Mouse (Mus musculus) lung, embryonic 15.5 days (tissue): ENCODE measurements around the gene C1galt1. TPM values are rescaled to one million over a fixed set of nuclear protein-coding genes. Genes with fewer than 3 reads are reported as not detected.

Experiments used
- ATAC-seq: fragments of 200-750 bp; cut with Nextera tagmentation; 2 replicates; pipeline ENCODE4 v1.8.0; 2017; ENCODE audit warnings: moderate number of reproducible peaks, borderline replicate concordance; ENCODE audit not compliant: low FRiP score, low TSS enrichment; ENCODE audit errors: extremely low read depth
- H3K27ac ChIP-seq: fragments of 300-500 bp; sonication (generic); 2 replicates; pipeline ENCODE4 v1.5.1; 2015; ENCODE audit warnings: moderate library complexity, mild to moderate bottlenecking, inconsistent platforms
- H3K27me3 ChIP-seq: fragments of 300-500 bp; sonication (generic); 2 replicates; pipeline ENCODE4 v1.6.1; 2015; ENCODE audit warnings: inconsistent platforms
- H3K36me3 ChIP-seq: fragments of 300-500 bp; sonication (generic); 2 replicates; pipeline ENCODE4 v1.6.1; 2015; ENCODE audit warnings: inconsistent platforms
- H3K4me1 ChIP-seq: fragments of 300-500 bp; sonication (generic); 2 replicates; pipeline ENCODE4 v1.6.1; 2015; ENCODE audit warnings: inconsistent platforms
- H3K4me2 ChIP-seq: fragments of 300-500 bp; sonication (generic); 2 replicates; pipeline ENCODE4 v1.6.1; 2015; ENCODE audit warnings: inconsistent platforms, mild to moderate bottlenecking, moderate library complexity
- H3K4me3 ChIP-seq: fragments of 300-500 bp; sonication (generic); 2 replicates; pipeline ENCODE4 v1.5.1; 2015; ENCODE audit warnings: mild to moderate bottlenecking, inconsistent platforms
- H3K9ac ChIP-seq: fragments of 300-500 bp; sonication (generic); 2 replicates; pipeline ENCODE4 v1.6.1; 2015; ENCODE audit warnings: inconsistent platforms
- H3K9me3 ChIP-seq: fragments of 300-500 bp; sonication (generic); 2 replicates; pipeline ENCODE4 v1.6.1; 2016; ENCODE audit warnings: inconsistent platforms
- WGBS: fragments of 180-500 bp; shearing (Covaris S2); methylation state at CpG from one replicate; pipeline ENCODE4 v1.1.7; 2015; 5-methylcytosine and 5-hydroxymethylcytosine counted together
- polyA plus RNA-seq: library from polyadenylated mRNA; unstranded; fragments of >200 nt; fragmentation: Nextera tagmentation; extraction: Ambion mirVana; gene quantifications from 2 replicates; pipeline ENCODE4 v1.2.1, GENCODE M21; 2015

C1galt1 gene
- polyA plus RNA-seq, 1 experiment from 2014 or later, result 3.3 TPM

- Histone ChIP-seq H3K9me3 (no peaks in the 10 kb centered on the region), H3K27me3 (no peaks in the 10 kb centered on the region), H3K27ac (no peak overlapping the region), H3K4me1 (peaks cover 20% of the 10 kb centered on the region), H3K4me3 (no peak overlapping the region), H3K9ac (no peak overlapping the region), H3K36me3 (no peaks in the 10 kb centered on the region), H3K4me2 (peak overlapping the region; percentile 25; the same call in 1 of the 2 replicates)
- no peak for ATAC-seq
- 68% methylated on average over 8 of the region's 8 CpGs for WGBS
These were observed 2.2 kb downstream of the C1galt1 start for GRCm38 (mm10) chr6:7846726-7847439.

- H3K9ac ChIP-seq, result no peak overlapping the region
- H3K36me3 ChIP-seq, result no peaks in the 10 kb centered on the region
- H3K27ac ChIP-seq, result no peak overlapping the region
These were observed 3.4 kb downstream of the C1galt1 start for GRCm38 (mm10) chr6:7847890-7848508.

GRCm38 (mm10) chr6:7848714-7849113 is 4.1 kb downstream of the C1galt1 start:
- 78% methylated on average over 9 of the region's 9 CpGs for WGBS
- ATAC-seq, result no peak
- no peak overlapping the region for H3K27ac ChIP-seq
- H3K27me3 ChIP-seq, result no peaks in the 10 kb centered on the region
- no peak overlapping the region for H3K4me2 ChIP-seq
- H3K4me3 ChIP-seq, result no peak overlapping the region
- no peaks in the 10 kb centered on the region for H3K9me3 ChIP-seq
- no peaks in the 10 kb centered on the region for H3K36me3 ChIP-seq
- H3K4me1 ChIP-seq, result peaks cover 20% of the 10 kb centered on the region
- no peak overlapping the region for H3K9ac ChIP-seq

More at GRCm38 (mm10) chr6:7847890-7848508, 3.4 kb downstream of the C1galt1 start:
- 61% methylated on average over 6 of the region's 6 CpGs for WGBS
- Histone ChIP-seq H3K4me2 (no peak overlapping the region), H3K4me3 (no peak overlapping the region), H3K27me3 (no peaks in the 10 kb centered on the region), H3K4me1 (peaks cover 20% of the 10 kb centered on the region), H3K9me3 (no peaks in the 10 kb centered on the region)
- ATAC-seq, result no peak

- no peak overlapping the region for H3K9ac ChIP-seq
- ATAC-seq, result no peak
- H3K36me3 ChIP-seq, result no peaks in the 10 kb centered on the region
- no peak overlapping the region for H3K4me2 ChIP-seq
- H3K4me3 ChIP-seq, result no peak overlapping the region
- H3K9me3 ChIP-seq, result no peaks in the 10 kb centered on the region
- no peak overlapping the region for H3K27ac ChIP-seq
- 67% methylated on average over 2 of the region's 2 CpGs for WGBS
- no peaks in the 10 kb centered on the region for H3K27me3 ChIP-seq
- H3K4me1 ChIP-seq, result peaks cover 18% of the 10 kb centered on the region
These were observed 6.4 kb downstream of the C1galt1 start for GRCm38 (mm10) chr6:7851036-7851435.

GRCm38 (mm10) chr6:7852919-7853318 is 8.3 kb downstream of the C1galt1 start:
- Histone ChIP-seq H3K36me3 (no peaks in the 10 kb centered on the region), H3K9me3 (no peaks in the 10 kb centered on the region), H3K4me3 (no peak overlapping the region), H3K9ac (no peak overlapping the region), H3K27ac (no peak overlapping the region), H3K27me3 (no peaks in the 10 kb centered on the region), H3K4me2 (no peak overlapping the region), H3K4me1 (peaks cover 25% of the 10 kb centered on the region)
- ATAC-seq, result no peak
- WGBS, result 41% methylated on average over 1 of the region's 1 CpGs

GRCm38 (mm10) chr6:7853461-7853860 is 8.8 kb downstream of the C1galt1 start:
- Histone ChIP-seq H3K4me2 (no peak overlapping the region), H3K36me3 (no peaks in the 10 kb centered on the region), H3K27me3 (no peaks in the 10 kb centered on the region), H3K4me3 (no peak overlapping the region), H3K4me1 (peaks cover 23% of the 10 kb centered on the region), H3K9me3 (no peaks in the 10 kb centered on the region), H3K27ac (no peak overlapping the region), H3K9ac (no peak overlapping the region)
- ATAC-seq, result no peak
- 78% methylated on average over 3 of the region's 3 CpGs for WGBS

GRCm38 (mm10) chr6:7856682-7857290 is 12.1 kb downstream of the C1galt1 start:
- H3K4me1 ChIP-seq, result peaks cover 23% of the 10 kb centered on the region
- peak; percentile 62 for ATAC-seq
- no peaks in the 10 kb centered on the region for H3K36me3 ChIP-seq
- no peaks in the 10 kb centered on the region for H3K9me3 ChIP-seq
- WGBS, result 54% methylated on average over 5 of the region's 5 CpGs
- H3K27ac ChIP-seq, result no peak overlapping the region
- no peaks in the 10 kb centered on the region for H3K27me3 ChIP-seq
- no peak overlapping the region for H3K9ac ChIP-seq
- no peak overlapping the region for H3K4me3 ChIP-seq
- H3K4me2 ChIP-seq, result no peak overlapping the region

- H3K9ac ChIP-seq, result no peak overlapping the region
- no peak overlapping the region for H3K27ac ChIP-seq
- peaks cover 23% of the 10 kb centered on the region for H3K4me1 ChIP-seq
- H3K27me3 ChIP-seq, result no peaks in the 10 kb centered on the region
- WGBS, result 60% methylated on average over 8 of the region's 8 CpGs
- H3K36me3 ChIP-seq, result no peaks in the 10 kb centered on the region
- no peaks in the 10 kb centered on the region for H3K9me3 ChIP-seq
- no peak overlapping the region for H3K4me3 ChIP-seq
- H3K4me2 ChIP-seq, result no peak overlapping the region
- peak; percentile 61; the same call in 1 of the 2 replicates for ATAC-seq
These were observed 13.0 kb downstream of the C1galt1 start for GRCm38 (mm10) chr6:7857356-7858247.

GRCm38 (mm10) chr6:7858586-7858985 is 13.9 kb downstream of the C1galt1 start:
- ATAC-seq, result no peak
- Histone ChIP-seq H3K36me3 (no peaks in the 10 kb centered on the region), H3K4me2 (no peak overlapping the region), H3K9ac (no peak overlapping the region), H3K27me3 (no peaks in the 10 kb centered on the region), H3K9me3 (no peaks in the 10 kb centered on the region), H3K27ac (no peak overlapping the region), H3K4me3 (no peak overlapping the region), H3K4me1 (peaks cover 23% of the 10 kb centered on the region)
- WGBS, result 72% methylated on average over 5 of the region's 5 CpGs

GRCm38 (mm10) chr6:7859161-7859560 is 14.5 kb downstream of the C1galt1 start:
- WGBS, result 69% methylated on average over 3 of the region's 3 CpGs

GRCm38 (mm10) chr6:7861033-7861432 is 16.4 kb downstream of the C1galt1 start:
- WGBS, result 25% methylated on average over 3 of the region's 3 CpGs
- Histone ChIP-seq H3K9me3 (no peaks in the 10 kb centered on the region), H3K4me1 (peaks cover 19% of the 10 kb centered on the region), H3K9ac (no peak overlapping the region), H3K27me3 (no peaks in the 10 kb centered on the region), H3K4me3 (no peak overlapping the region), H3K27ac (no peak overlapping the region), H3K4me2 (no peak overlapping the region), H3K36me3 (0 out of 2 replicates have a peak, but pooled peaks cover 5% of the 10 kb centered on the region)
- ATAC-seq, result no peak

More at GRCm38 (mm10) chr6:7859161-7859560, 14.5 kb downstream of the C1galt1 start:
- Histone ChIP-seq H3K4me3 (no peak overlapping the region), H3K4me2 (no peak overlapping the region), H3K27me3 (no peaks in the 10 kb centered on the region), H3K36me3 (no peaks in the 10 kb centered on the region), H3K9ac (no peak overlapping the region), H3K9me3 (no peaks in the 10 kb centered on the region), H3K27ac (no peak overlapping the region), H3K4me1 (peaks cover 23% of the 10 kb centered on the region)
- no peak for ATAC-seq
